Mouse (Mus musculus) left cerebral cortex, postnatal 10 days (tissue): ENCODE data around the gene Ano6. TPM values are rescaled to one million over a fixed set of nuclear protein-coding genes. Genes with fewer than 3 reads are reported as not detected.

Experiments used
- DNase-seq, 2 experiments: peaks; one replicate each; pipeline ENCODE4 v3.0.0; 2021 to 2022; ENCODE audit warnings: low spot score in 2 of 2, mixed read lengths in 1 of 2; ENCODE audit errors: extremely low spot score in 1 of 2
- intact Hi-C: fragments of 180-260 bp; cut with DNase I; formaldehyde crosslinking; loops from one replicate; pipeline ENCODE4 v1.15.1; 2025
- total RNA-seq, 2 experiments: library from RNA; stranded (reverse); gene quantifications; 2 replicates each; pipeline ENCODE4 v1.2.3; 2021

Ano6 gene
- total RNA-seq, 2 experiments from 2014 or later = 20.5 to 25.1 TPM

DNA sequence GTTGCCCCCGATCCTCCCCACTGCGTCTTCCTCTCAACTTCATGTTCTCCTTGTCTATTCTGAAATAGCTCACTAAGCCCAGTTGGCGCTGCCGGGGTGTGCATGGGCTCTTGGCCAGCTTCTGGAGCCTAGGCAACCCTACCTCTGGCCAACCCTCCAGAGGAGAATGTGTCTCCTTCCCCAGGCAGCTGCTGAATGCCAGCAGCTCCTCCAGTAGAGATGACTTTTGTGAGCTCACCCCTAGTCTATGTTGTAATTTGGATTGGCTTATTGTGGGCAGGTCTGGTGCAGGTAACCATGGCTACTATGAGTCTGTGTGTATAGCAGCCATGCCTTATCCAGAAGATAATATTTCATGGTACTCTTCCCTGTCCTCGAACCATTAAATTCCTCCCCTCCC lies 141.7 kb downstream of the Ano6 start:
- intact Hi-C loops = loop anchor here (10.0 kb wide), 1 partner anchor 352 kb away; the partner anchor contains the start of gene Arid2
- DNase-seq = peak; percentile 62 to 78

DNA sequence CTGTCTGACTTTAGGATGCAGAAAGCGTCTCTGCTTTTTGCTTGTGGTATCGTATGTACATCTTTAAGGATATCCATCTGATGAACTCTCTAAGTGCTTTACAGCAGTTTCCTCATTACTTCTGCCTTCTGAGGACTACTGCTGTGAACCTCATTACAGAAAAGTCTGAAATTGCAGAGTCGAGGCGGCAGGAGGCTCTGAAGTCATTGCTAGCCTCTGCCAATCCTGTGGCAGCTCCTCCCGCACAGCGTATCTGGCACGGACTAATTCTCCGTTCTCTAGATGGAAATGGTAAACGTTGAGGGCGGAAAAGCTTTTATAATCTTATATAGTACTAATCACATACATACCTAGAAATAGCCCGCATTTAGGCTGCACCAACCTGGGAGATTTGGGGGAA lies 144.5 kb downstream of the Ano6 start:
- DNase-seq = peak in 1 of 2 experiments; percentile 34
- intact Hi-C loops = loop anchor here (10.0 kb wide), 1 partner anchor 350 kb away; the partner anchor contains the start of gene Arid2

DNA sequence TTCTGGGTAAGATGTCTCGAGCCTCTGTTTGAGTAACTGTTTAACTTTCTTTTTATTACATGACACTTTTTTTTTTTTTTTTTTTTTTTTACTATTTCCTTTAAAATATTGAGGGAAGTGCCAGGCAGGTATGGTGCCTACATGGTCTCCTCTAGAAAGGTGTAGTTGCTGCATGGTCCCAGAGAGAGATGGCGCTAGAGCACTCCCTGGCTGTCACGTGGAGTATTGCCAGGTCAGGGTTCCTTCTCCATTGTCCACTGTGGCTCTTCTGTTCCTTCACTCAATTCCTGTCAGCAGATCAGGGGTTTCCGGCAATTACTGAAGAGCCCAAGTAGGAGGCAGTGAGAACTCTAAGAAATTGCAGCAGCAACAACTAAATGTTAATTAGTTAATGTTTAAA lies 152.8 kb downstream of the Ano6 start:
- no peak for DNase-seq
- intact Hi-C loops = no loop called here

DNA sequence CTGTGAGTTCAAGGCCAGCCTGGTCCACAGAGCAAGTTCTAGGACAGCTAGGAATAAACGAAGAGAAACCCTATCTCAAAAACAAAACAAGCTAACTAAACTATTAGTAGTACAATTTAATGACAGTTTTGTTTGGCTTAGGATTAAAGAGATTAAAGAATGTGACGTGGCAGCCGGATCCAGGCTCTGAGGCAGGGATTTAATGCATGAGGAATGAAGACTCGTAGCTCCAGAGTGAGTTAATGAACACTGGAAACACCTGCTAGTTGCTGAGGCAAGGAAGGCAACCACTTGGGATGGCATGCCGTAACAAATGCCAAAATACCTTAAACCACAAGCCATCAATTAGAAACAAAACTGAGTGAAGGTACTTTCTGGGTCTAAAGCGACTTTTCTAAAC lies 153.7 kb downstream of the Ano6 start:
- DNase-seq = no peak
- intact Hi-C loops = no loop called here

DNA sequence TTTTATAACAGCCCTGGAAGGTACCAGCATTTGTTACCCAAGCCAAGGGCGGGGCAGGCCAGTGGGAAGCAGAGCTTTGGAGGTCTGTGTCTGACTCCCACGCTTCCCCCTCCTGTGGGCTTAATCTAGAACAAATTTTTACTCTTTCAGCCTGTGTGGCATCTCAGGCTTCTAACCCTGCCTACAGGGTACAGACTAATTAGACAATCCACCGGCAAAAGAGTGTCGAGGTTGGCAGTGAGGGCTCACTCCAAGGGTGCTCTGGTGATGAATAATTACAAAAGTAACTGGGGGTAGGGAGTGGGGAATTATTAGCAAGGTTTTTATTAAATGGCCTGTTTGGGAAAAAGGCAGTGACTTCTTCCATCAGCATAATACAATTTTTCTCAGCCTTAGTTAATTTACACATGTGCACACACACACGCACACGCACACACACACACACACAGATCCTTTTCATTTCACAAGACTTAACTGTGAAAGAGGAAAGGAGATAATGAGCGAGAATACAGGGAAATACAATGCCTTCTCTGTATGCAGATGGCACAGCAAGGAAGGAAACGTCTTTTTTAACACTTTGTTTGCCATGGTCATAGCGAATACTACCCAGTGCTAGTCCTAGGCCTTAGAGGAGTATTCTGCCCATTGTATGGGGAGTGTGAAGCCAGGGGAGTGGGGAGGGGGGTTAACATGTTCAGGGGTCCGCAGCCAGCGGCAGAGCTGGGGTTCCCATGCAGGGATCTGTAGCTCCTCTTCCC lies 155.5 kb downstream of the Ano6 start:
- no peak for DNase-seq
- intact Hi-C loops = no loop called here

DNA sequence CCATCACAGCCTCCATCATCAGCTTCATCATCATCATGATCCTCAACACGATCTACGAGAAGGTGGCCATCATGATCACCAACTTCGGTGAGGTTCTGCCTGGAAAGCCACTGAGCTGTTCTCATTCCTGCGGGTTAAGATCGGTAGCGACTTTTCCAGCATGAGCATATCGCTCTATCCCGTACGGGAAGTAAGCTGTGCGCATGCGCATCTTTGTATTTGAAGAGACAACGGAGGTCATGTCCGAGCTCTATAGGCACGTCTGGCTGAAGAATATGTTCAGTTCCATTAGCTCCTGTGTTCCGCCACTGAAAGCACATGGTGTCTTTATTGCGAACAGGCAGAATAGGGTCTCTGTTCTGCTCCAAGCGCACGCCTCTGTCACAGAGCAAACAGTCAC lies 157.8 kb downstream of the Ano6 start:
- DNase-seq = no peak
- intact Hi-C loops = no loop called here

DNA sequence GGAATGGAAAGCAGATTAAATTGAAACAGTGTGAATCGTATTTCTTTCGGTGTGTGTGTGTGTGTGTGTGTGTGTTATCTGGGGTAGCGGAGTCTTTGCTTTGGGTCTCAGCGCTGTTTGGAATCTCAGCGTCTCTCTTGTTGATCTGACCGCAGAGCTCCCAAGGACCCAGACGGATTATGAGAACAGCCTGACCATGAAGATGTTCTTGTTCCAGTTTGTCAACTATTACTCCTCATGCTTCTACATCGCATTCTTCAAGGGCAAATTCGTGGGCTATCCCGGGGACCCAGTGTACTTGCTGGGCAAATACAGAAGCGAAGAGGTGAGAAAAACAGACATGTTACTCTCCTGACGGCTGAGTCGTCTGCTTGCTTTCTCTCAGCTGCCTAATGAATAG lies 158.7 kb downstream of the Ano6 start:
- DNase-seq = no peak
- intact Hi-C loops = no loop called here

DNA sequence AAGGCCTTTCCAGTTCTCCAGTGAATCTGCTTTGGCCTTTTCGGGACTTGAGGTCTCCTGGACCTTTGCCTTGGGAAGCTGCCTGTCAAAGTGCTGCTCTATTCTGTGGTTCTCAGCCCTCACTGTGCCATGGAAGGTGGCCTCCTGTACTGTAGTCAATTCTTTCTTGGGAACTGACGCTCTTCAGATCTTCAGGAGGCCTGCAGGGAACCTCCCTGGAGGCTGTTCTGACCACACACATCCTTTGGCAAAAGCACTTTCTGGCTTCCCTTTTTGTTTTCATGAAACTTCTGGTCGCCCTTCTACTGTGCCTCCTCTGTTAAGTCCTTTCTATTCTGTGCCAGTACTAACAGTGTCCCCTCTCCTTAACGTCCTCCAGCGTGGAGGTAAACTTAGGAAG lies 160.9 kb downstream of the Ano6 start:
- intact Hi-C loops = no loop called here
- DNase-seq = no peak

DNA sequence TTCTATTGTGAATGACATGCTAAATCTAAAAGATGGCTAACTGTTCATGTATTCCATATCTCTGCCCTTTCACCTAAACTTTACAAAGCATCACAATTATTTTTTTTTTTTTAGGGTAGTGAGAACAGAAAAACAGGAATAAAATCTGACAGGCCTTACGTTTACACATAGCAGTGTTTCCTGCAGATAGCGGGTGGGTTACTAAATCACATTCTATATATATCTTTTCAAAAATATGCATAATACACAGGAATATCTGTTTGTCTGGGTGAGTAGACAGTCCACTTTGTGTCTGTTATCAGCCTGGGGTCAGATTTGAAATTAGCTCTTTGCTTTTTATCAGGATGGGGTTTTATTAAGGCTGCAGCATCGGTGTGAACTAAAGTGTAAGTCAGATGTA lies 166.0 kb downstream of the Ano6 start:
- DNase-seq = no peak
- intact Hi-C loops = no loop called here

DNA sequence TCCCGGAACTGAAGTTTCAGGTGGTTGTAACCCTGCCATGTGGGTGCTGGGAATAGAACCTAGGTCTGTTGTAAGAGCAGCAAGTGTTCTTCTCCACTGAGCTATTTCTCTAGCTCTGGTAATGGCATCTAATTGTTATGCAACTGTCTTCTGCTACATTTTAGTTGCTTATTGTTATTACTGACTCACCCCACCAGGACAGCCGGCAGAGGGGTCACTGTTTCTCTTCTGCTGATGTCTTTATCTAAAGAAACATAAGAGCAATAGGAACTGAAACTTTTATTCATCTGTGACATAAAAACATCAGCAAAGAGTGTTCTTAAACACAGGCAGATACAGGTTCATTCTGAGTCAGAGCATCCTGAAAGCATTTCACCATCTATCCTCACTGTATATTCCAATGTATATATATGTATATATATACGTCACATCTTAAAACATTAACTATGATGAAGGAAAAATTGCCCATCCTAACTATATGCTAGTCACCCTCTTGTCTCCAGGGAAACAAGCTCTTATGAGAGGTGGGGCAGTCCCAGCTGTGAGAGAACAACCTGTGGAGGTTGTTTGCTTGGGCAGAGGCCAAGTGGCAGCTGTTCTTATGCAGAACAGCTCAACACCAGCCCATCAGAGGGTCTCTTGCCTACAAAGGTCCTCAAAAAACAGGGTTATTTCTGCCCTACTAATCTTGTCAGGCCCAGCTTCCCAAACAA lies 171.9 kb downstream of the Ano6 start:
- no peak for DNase-seq
- intact Hi-C loops = no loop called here

DNA sequence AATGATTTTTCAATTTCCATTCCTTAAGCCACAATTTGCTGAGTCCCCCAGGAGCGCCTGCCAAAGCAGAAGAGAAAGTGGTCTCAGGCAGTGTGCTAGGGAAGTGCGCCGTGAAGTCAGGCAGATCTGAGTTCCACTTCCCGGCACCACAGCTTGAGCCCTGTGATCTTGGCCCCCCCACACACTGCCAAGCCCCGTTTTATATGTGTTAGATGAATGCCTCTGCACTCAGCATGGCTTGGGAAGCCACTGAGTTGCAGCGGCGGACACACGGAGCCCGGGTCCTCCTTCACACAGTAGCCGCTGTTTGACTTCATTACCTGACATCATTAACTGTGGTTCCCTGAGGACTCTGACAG lies 172.5 kb downstream of the Ano6 start:
- no peak for DNase-seq

DNA sequence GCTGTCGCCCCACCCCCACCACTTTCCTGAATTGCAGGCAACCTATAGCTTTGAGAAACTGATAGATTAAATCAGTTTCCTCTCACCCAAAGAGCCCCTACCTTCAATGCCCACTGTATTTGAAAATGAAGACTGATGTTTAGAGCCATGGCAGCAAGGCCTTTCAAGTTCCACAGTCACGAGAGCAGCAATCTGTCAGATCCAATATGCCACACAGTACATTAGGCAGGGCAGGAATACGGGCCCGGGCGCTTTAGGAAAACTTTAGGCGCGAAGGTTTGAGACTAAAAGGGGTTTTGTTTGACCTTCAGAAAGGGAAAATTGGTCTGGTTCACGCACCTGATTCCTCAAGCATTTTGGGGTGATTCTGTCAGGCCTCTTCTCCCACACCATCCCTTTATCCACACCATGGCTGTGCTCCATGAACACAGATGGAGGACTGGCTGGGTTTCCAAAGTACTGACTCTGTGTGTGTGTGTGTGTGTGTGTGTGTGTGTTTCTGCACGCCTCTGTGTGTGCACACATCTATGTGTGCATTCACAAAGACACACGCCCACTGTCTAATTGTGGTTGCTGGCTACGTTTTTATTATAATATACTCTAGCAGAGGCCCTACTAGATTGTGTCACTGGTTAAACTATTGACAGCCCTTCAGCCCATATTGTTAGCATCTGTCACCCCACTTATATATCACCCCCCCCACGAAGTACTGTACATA lies 173.0 kb downstream of the Ano6 start:
- DNase-seq = no peak
- intact Hi-C loops = no loop called here

More for the DNA sequence above, 172.5 kb downstream of the Ano6 start:
- intact Hi-C loops = no loop called here

DNA sequence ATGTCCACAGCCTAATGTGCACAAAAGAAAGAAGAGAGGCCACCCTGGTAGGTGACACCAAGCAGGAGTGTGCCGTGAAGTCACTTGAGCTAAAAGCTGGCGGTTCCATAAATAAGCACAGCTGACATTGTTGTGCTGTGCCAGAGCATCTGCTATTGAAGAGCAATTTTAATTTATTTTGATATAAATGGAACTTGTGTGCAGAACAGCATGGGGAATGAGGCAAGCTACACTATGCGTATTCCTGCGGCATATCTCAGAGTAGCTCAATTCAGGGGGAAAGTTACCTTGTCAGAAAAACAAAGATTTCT lies 173.6 kb downstream of the Ano6 start:
- intact Hi-C loops = no loop called here
- no peak for DNase-seq

DNA sequence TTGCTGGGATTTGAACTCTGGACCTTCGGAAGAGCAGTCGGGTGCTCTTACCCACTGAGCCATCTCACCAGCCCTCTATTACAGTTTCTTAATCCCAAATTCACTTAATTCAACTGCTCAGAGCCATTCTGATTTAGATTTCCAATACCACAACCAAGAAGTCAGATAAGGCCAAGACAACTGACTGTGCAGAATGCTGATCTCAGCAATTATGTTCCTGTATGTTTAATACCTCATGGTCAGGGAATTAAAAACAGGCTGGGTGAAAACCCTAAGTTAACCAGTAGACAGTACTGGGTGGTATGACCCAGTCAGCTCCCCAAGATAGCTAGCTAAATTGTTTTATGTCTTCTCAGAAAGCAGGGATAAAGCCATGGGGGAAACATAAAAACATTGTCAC lies 176.3 kb downstream of the Ano6 start:
- intact Hi-C loops = no loop called here
- no peak for DNase-seq

DNA sequence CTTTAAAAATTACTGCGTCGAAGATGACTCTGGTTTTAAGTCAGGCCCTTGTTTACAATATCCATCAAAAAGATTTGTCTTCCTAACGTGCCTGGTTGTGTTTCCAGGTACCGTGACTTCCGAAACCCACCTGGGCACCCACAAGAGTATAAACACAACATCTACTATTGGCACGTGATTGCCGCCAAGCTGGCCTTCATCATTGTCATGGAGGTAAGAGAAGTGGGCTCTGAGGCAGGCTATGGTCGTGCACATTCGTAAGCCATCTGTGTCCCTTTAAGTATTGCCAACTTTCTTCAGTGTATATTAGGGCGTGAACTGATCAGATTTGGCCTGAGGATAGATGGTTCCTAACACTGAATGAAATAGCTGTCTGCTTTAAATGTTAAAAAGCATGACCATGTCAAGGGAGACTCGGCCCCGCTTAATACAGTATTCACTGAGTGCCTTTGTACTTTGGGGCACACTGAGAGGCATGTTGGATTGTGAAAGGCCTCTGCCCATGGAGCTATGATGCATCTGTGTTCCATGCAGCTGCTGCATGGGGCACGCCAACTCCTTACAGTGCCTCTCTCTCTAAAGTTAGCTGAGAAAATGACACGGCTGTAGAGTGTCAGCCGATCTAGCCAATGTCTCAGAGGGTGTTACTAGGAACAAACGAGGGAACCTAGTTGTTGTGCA lies 177.0 kb downstream of the Ano6 start:
- no peak for DNase-seq
- intact Hi-C loops = no loop called here

DNA sequence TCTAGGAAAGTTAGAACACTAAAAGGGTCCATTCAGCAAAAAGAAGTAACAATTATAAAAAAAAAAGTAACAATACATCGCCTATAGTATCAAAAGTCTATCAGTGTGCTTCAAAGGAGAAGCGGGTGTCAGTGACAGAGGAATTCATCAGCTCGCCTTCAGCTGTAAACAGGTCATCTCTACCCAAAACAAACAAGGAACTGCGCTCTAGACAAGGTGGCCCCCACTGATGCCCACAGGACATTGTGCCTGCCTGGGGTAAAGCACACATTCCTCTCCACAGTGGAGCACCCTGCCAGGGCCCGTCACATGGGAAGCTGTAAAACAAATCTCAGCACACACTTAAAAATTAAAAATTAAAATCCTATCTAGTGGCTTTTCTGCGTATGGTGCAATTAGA lies 179.0 kb downstream of the Ano6 start:
- intact Hi-C loops = no loop called here
- no peak for DNase-seq

DNA sequence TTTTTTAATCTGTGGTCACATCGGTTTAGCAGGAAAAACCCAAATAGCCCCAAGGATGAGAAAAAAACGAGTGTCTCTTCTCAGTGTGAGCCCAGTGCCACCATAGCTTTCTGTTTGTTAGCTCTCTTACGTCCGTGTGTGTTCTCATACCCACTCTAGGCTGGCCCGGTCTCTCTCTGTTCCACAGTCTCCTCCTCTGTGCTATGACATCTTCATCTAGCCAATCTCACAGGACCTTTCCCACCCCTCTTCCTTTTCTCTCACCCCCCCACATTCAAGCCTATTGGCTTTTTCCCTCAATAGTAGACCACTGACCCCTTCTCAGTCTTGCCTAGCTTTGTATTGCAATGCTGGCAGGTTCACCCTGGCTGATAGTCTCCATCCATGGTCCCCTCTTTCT lies 179.5 kb downstream of the Ano6 start:
- DNase-seq = no peak
- intact Hi-C loops = no loop called here

DNA sequence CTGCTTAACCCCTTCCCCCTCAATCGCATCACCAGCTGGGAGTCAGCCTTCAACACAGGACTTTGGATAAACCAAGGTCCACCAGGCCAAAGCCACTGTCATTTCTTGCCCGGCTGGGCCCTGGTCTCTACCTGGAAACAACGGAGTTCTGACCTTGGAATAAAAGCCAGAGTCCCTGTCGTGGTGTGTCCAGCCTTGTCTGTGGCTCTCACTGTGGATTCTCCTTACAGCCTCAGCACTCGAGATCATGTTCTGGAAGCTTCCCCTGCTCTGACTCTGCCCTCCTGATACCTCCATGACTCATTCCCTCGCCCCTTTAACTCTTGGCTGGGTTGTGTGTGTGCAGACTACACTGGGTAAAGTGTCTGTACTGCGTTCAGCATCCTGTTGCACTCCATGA lies 180.0 kb downstream of the Ano6 start:
- intact Hi-C loops = no loop called here
- DNase-seq = no peak

DNA sequence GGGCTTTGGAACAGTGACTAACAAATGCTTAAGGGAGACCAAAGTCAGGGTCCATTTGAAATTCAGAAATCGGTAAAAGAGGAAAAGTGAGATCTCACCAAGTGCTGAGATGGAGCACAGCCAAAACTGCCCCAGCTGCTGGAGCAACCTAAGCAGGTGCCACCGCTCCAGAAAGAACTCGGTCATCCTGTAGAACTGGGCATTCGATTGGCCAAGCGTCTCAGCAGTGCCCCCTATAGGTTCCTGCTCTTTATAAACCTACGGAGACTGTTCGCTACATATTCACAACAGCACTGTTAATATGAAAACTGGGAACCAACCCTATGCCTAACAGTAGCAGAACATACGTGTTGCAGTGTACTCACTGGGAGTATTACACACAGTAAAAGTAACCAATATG lies 180.7 kb downstream of the Ano6 start:
- no peak for DNase-seq
- intact Hi-C loops = no loop called here

DNA sequence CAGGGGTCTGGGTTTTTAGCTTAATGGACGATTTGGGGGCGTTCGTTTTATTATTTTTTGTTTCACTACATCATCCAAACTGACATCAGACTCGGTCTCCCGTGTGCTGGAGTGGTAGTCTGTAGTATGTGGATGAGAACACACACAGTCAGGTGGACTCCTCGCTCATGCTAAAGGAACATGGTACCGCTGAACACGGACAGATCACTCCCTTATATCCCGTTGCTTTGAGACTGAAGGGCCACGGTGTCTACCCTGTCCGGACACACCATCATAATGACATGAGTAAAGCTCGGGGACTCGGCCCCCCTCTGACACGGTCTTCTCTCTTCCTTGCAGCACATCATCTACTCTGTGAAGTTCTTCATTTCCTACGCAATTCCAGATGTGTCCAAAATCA lies 181.5 kb downstream of the Ano6 start:
- intact Hi-C loops = no loop called here

More for the DNA sequence above, 181.5 kb downstream of the Ano6 start:
- no peak for DNase-seq
